Mouse (Mus musculus) MEL (cell line): ENCODE results near the gene Aldh1a1.
"Not testable (repeated sequence)": the region's sequence is repeated elsewhere in the genome, so short reads cannot be mapped to it uniquely, and the experiment has no call there.

Source experiments
- CHD2 ChIP-seq: IDR thresholded peaks from 2 replicates; pipeline ENCODE4 v1.6.1; 2011; ENCODE audit warnings: low read length, improper control_type of control experiment
- CTCF ChIP-seq, 3 experiments: IDR thresholded peaks in 2 of 3; conservative IDR thresholded peaks in 1 of 3; 2 replicates each; pipeline ENCODE4 v1.5.1; 2011 to 2012; ENCODE audit warnings: low read length in 3 of 3, low read depth in 2 of 3, mild to moderate bottlenecking in 2 of 3, improper control_type of control experiment in 1 of 3, inconsistent platforms in 1 of 3, mixed read lengths in 1 of 3, moderate library complexity in 1 of 3; ENCODE audit not compliant: control insufficient read depth in 1 of 3, insufficient read depth in 1 of 3, poor library complexity in 1 of 3, severe bottlenecking in 1 of 3
- E2F4 ChIP-seq: IDR thresholded peaks from 2 replicates; pipeline ENCODE4 v1.6.1; 2011; ENCODE audit warnings: low read depth, low read length, improper control_type of control experiment, borderline replicate concordance
- ELF1 ChIP-seq: IDR thresholded peaks from 2 replicates; pipeline ENCODE4 v1.6.1; 2014; ENCODE audit warnings: low read depth, mild to moderate bottlenecking, inconsistent platforms, low read length, improper control_type of control experiment, moderate library complexity
- NELFE ChIP-seq: IDR thresholded peaks from 2 replicates; pipeline ENCODE4 v1.6.1; 2011; ENCODE audit warnings: low read depth, low read length, improper control_type of control experiment
- SMC3 ChIP-seq: IDR thresholded peaks from 2 replicates; pipeline ENCODE4 v1.6.1; 2011; ENCODE audit warnings: low read depth, low read length, improper control_type of control experiment

GRCm38 (mm10) chr19:20647496-20647895 is 155.0 kb downstream of the Aldh1a1 start:
- TF ChIP-seq SMC3; CTCF (IDR thresholded peaks at IDR 0.05 in 2 of 3, conservative IDR thresholded peaks at IDR 0.05 in 1 of 3; ENCODE audit: control insufficient read depth in 1 of 3, insufficient read depth in 1 of 3, low read depth in 2 of 3, low read length in 3 of 3, poor library complexity in 1 of 3, severe bottlenecking in 1 of 3); E2F4; CHD2; NELFE; ELF1: not testable (repeated sequence)
